Mouse (Mus musculus): ENCODE results near the gene Dld.

Dld gene

GRCm38 (mm10) chr12:31350944-31351928, at the start of gene Dld:
Gene Dld, minus strand, starts transcription at chr12:31351453.
- peak; percentile 92 for DNase-seq (ENCODE audit: low spot score)

GRCm38 (mm10) chr12:31400821-31401220, 49.6 kb upstream of the Dld start:
- DNase-seq (ENCODE audit: low spot score) = no peak

GRCm38 (mm10) chr12:31397709-31398108, 46.5 kb upstream of the Dld start:
- no peak for DNase-seq (ENCODE audit: low spot score)

- no peak for DNase-seq (ENCODE audit: low spot score)
Measured at GRCm38 (mm10) chr12:31395895-31396294, 44.6 kb upstream of the Dld start.

- no peak for DNase-seq (ENCODE audit: low spot score)
Measured at GRCm38 (mm10) chr12:31391696-31392095, 40.4 kb upstream of the Dld start.

- DNase-seq (ENCODE audit: low spot score) = no peak
Measured at GRCm38 (mm10) chr12:31390571-31390970, 39.3 kb upstream of the Dld start, which contains the start of gene Slc26a3. Gene Slc26a3, plus strand, starts transcription at chr12:31390871.

- DNase-seq (ENCODE audit: low spot score) = no peak
Measured at GRCm38 (mm10) chr12:31387303-31387702, 36.0 kb upstream of the Dld start.

GRCm38 (mm10) chr12:31382451-31382850, 31.2 kb upstream of the Dld start:
- no peak for DNase-seq (ENCODE audit: low spot score)

GRCm38 (mm10) chr12:31380878-31381277, 29.6 kb upstream of the Dld start:
- no peak for DNase-seq (ENCODE audit: low spot score)

- DNase-seq (ENCODE audit: low spot score) = no peak
Measured at GRCm38 (mm10) chr12:31377241-31377640, 26.0 kb upstream of the Dld start.

- DNase-seq (ENCODE audit: low spot score) = no peak
Measured at GRCm38 (mm10) chr12:31376326-31376950, 25.2 kb upstream of the Dld start.

- no peak for DNase-seq (ENCODE audit: low spot score)
Measured at GRCm38 (mm10) chr12:31375283-31375615, 24.0 kb upstream of the Dld start.

- peak; percentile 51 for DNase-seq (ENCODE audit: low spot score)
Measured at GRCm38 (mm10) chr12:31374603-31375282, 23.5 kb upstream of the Dld start.

- DNase-seq (ENCODE audit: low spot score) = no peak
Measured at GRCm38 (mm10) chr12:31369656-31370055, 18.4 kb upstream of the Dld start.

- no peak for DNase-seq (ENCODE audit: low spot score)
Measured at GRCm38 (mm10) chr12:31369118-31369517, 17.9 kb upstream of the Dld start.

GRCm38 (mm10) chr12:31367721-31368120, 16.5 kb upstream of the Dld start:
- DNase-seq (ENCODE audit: low spot score) = no peak

GRCm38 (mm10) chr12:31366428-31366827, 15.2 kb upstream of the Dld start:
- no peak for DNase-seq (ENCODE audit: low spot score)

GRCm38 (mm10) chr12:31350191-31350943, 886 bp downstream of the Dld start:
- no peak for DNase-seq (ENCODE audit: low spot score)

GRCm38 (mm10) chr12:31333261-31333660, 18.0 kb downstream of the Dld start:
- no peak for DNase-seq (ENCODE audit: low spot score)

- DNase-seq (ENCODE audit: low spot score) = no peak
Measured at GRCm38 (mm10) chr12:31327139-31327538, 24.1 kb downstream of the Dld start.

- DNase-seq (ENCODE audit: low spot score) = no peak
Measured at GRCm38 (mm10) chr12:31323136-31323695, 28.0 kb downstream of the Dld start.

- DNase-seq (ENCODE audit: low spot score) = no peak
Measured at GRCm38 (mm10) chr12:31321532-31321931, 29.7 kb downstream of the Dld start.

Measured in urinary bladder, postnatal 25 days (tissue).